ENCODE assay signal across 33 mouse cellular contexts in the genomic region with DNA sequence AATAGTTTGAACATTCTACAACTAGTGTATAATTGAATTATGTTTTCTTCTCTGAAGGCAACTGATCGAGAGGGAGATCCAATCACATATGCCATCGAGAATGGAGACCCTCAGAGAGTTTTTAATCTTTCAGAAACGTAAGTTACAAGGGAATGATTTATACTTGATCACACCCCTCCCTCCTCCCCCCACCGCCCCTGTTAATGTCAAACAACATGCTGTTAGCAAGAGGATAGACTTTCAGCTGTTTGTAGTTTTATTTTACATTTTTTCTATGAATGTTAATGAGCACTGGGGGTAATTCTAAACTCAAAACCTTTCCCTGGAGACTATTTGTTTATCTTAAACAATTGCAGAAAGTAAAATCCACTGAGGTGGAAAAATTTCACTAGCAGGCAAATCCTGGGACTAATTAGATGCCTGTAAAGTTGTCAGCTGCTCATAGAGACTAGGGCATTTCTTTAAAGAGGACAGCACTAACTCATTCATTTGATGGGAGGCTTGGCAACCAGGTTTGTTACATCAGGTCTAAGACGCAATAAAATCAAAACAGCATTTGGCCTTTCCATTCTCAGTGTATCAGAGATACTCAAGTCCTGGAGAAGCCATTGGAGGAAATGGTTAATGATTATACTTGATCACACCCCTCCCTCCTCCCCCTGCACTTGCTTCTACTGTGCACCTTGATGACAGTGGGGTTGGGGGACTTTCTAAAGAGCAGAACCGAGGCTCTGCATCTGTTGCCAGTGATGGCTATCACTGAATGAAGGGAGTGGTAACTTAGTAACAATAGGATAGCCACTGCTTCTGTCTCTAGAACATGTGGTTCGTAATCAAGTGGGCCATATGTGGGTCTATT.
DNase-seq lines count a peak whose midpoint lies in the region; ATAC-seq and TF ChIP-seq lines count a peak whose summit lies in the region.
"Had no signal": no experiment of that assay in that cellular context is flagged by ENCODE, and none has a peak within 500 bp of the region (broad histone marks: within the 10 kb centered on the region; RNA-seq: fewer than 3 reads in every experiment).

No protein-coding gene starts in this region.

- H3K9ac ChIP-seq in forebrain, embryonic 14.5 days (ENCODE audit: low read length): no peak overlapping the region
- H3K9ac ChIP-seq in forebrain, embryonic 16.5 days (replicated peaks; ENCODE audit: low read depth, low read length): no peak overlapping the region
- H3K9ac ChIP-seq in midbrain, embryonic 14.5 days (replicated peaks; ENCODE audit: low read length): no peak overlapping the region
- H3K9ac ChIP-seq in midbrain, postnatal 0 days (replicated peaks; ENCODE audit: low read length, poor library complexity, severe bottlenecking): no peak overlapping the region
- H3K9ac ChIP-seq: embryonic facial prominence, embryonic 15.5 days; heart, embryonic 12.5 days; hindbrain, embryonic 13.5 days; limb, embryonic 15.5 days; liver, embryonic 14.5 days; lung, embryonic 15.5 days; midbrain, embryonic 15.5 days; stomach, embryonic 15.5 days had no signal

- H3K4me2 ChIP-seq in forebrain, embryonic 14.5 days (ENCODE audit: low read length): no peak overlapping the region
- H3K4me2 ChIP-seq in forebrain, embryonic 16.5 days (ENCODE audit: low read length): no peak overlapping the region
- H3K4me2 ChIP-seq in midbrain, embryonic 14.5 days (ENCODE audit: low read length): no peak overlapping the region
- H3K4me2 ChIP-seq in midbrain, postnatal 0 days (ENCODE audit: low read depth, low read length, poor library complexity, severe bottlenecking): no peak overlapping the region
- H3K4me2 ChIP-seq: embryonic facial prominence, embryonic 15.5 days; heart, embryonic 12.5 days; hindbrain, embryonic 13.5 days; limb, embryonic 15.5 days; lung, embryonic 15.5 days; midbrain, embryonic 15.5 days; stomach, embryonic 15.5 days had no signal

- TF ChIP-seq CTCF in midbrain, postnatal 0 days (IDR thresholded peaks at IDR 0.05): no peak

- H3K4me3 ChIP-seq in forebrain, embryonic 14.5 days (ENCODE audit: low read depth, low read length): no peak overlapping the region
- H3K4me3 ChIP-seq in forebrain, embryonic 16.5 days (replicated peaks; ENCODE audit: low read length): no peak overlapping the region
- no peak overlapping the region for H3K4me3 ChIP-seq in midbrain, embryonic 14.5 days (replicated peaks; ENCODE audit: low read depth, low read length)
- H3K4me3 ChIP-seq in midbrain, postnatal 0 days (ENCODE audit: low read depth, low read length): no peak overlapping the region
- H3K4me3 ChIP-seq: embryonic facial prominence, embryonic 15.5 days; heart, embryonic 12.5 days; hindbrain, embryonic 13.5 days; limb, embryonic 15.5 days; lung, embryonic 15.5 days; megakaryocyte, embryonic 14.5 days; midbrain, embryonic 15.5 days; myocyte; stomach, embryonic 15.5 days had no signal

- H3K27me3 ChIP-seq in forebrain, embryonic 14.5 days (replicated peaks; ENCODE audit: control insufficient read depth, insufficient read depth, low read length): no peaks in the 10 kb centered on the region
- no peaks in the 10 kb centered on the region for H3K27me3 ChIP-seq in forebrain, embryonic 16.5 days (replicated peaks; ENCODE audit: control insufficient read depth, insufficient read depth, low read length)
- no peaks in the 10 kb centered on the region for H3K27me3 ChIP-seq in midbrain, embryonic 14.5 days (ENCODE audit: control insufficient read depth, insufficient read depth, low read length)
- H3K27me3 ChIP-seq in midbrain, postnatal 0 days (ENCODE audit: insufficient read depth, low read length): no peaks in the 10 kb centered on the region
- H3K27me3 ChIP-seq: CH12.LX; embryonic facial prominence, embryonic 15.5 days; heart, embryonic 12.5 days; hindbrain, embryonic 13.5 days; limb, embryonic 15.5 days; lung, embryonic 15.5 days; megakaryocyte, embryonic 14.5 days; midbrain, embryonic 15.5 days; stomach, embryonic 15.5 days had no signal

- H3K4me1 ChIP-seq in forebrain, embryonic 14.5 days (ENCODE audit: control insufficient read depth, insufficient read depth, low read length): peaks cover 5% of the 10 kb centered on the region
- H3K4me1 ChIP-seq in forebrain, embryonic 16.5 days (replicated peaks; ENCODE audit: control insufficient read depth, insufficient read depth, low read length): no peaks in the 10 kb centered on the region
- H3K4me1 ChIP-seq in midbrain, embryonic 14.5 days (ENCODE audit: control insufficient read depth, insufficient read depth, low read length): no peaks in the 10 kb centered on the region
- H3K4me1 ChIP-seq in midbrain, postnatal 0 days (ENCODE audit: insufficient read depth, low read length): no peaks in the 10 kb centered on the region
- H3K4me1 ChIP-seq: heart, embryonic 12.5 days; limb, embryonic 15.5 days; lung, embryonic 15.5 days; megakaryocyte, embryonic 14.5 days; midbrain, embryonic 15.5 days; stomach, embryonic 15.5 days had no signal

- no peaks in the 10 kb centered on the region for H3K9me3 ChIP-seq in forebrain, embryonic 14.5 days (replicated peaks; ENCODE audit: control insufficient read depth, low read length)
- H3K9me3 ChIP-seq in forebrain, embryonic 16.5 days (ENCODE audit: control insufficient read depth, low read length): no peaks in the 10 kb centered on the region
- no peaks in the 10 kb centered on the region for H3K9me3 ChIP-seq in midbrain, embryonic 14.5 days (ENCODE audit: control insufficient read depth, low read length)
- no peaks in the 10 kb centered on the region for H3K9me3 ChIP-seq in midbrain, postnatal 0 days (ENCODE audit: low read length)
- H3K9me3 ChIP-seq: embryonic facial prominence, embryonic 15.5 days; heart, embryonic 12.5 days; hindbrain, embryonic 13.5 days; limb, embryonic 15.5 days; lung, embryonic 15.5 days; midbrain, embryonic 15.5 days; stomach, embryonic 15.5 days had no signal

- peak; percentile 45 for DNase-seq in forebrain, embryonic 14.5 days (ENCODE audit: low spot score)
- DNase-seq in midbrain, embryonic 14.5 days: peak; percentile 9
- DNase-seq in midbrain, postnatal 0 days (ENCODE audit: low spot score): no peak
- DNase-seq in hindlimb bud, embryonic 11.5 days (ENCODE audit: extremely low spot score, low read depth, low spot score): peak; percentile 20
- DNase-seq in retina, postnatal 1 day: peak; percentile 41
- no peak for DNase-seq in cerebellum, postnatal 36 days
- DNase-seq: adrenal gland, adult 8-10 months; B cell, adult 2 months; cerebellum, adult 2 months; cerebellum, postnatal 25 days; embryo, embryonic 11 days; gastrocnemius, postnatal 25 days; heart, adult 18-20 months; heart, postnatal 14 days; kidney, adult 18-20 months; left cerebral cortex, postnatal 4 days; lung, postnatal 36 days; right cerebral cortex, adult 18-20 months; thymus, postnatal 25 days had no signal

- ATAC-seq in forebrain, embryonic 14.5 days: peak; percentile 54
- ATAC-seq in forebrain, embryonic 16.5 days: no peak
- no peak for ATAC-seq in midbrain, embryonic 14.5 days (ENCODE audit: low FRiP score, low TSS enrichment)
- ATAC-seq in midbrain, postnatal 0 days (ENCODE audit: low FRiP score): no peak
- ATAC-seq: inflammation-experienced regulatory T-cells, adult 6 months; midbrain, embryonic 15.5 days had no signal

- no peaks in the 10 kb centered on the region for H3K36me3 ChIP-seq in forebrain, embryonic 14.5 days (ENCODE audit: control insufficient read depth, insufficient read depth, low read length)
- H3K36me3 ChIP-seq in forebrain, embryonic 16.5 days (ENCODE audit: control insufficient read depth, insufficient read depth): no peaks in the 10 kb centered on the region
- no peaks in the 10 kb centered on the region for H3K36me3 ChIP-seq in midbrain, embryonic 14.5 days (ENCODE audit: control insufficient read depth, insufficient read depth, low read length)
- H3K36me3 ChIP-seq in midbrain, postnatal 0 days (ENCODE audit: insufficient read depth, low read length): no peaks in the 10 kb centered on the region
- H3K36me3 ChIP-seq: embryonic facial prominence, embryonic 15.5 days; G1E; heart, embryonic 12.5 days; hindbrain, embryonic 13.5 days; limb, embryonic 15.5 days; lung, embryonic 15.5 days; midbrain, embryonic 15.5 days; stomach, embryonic 15.5 days had no signal

- no peak overlapping the region; the same call in 1 of the 2 replicates for H3K27ac ChIP-seq in forebrain, embryonic 14.5 days (ENCODE audit: low read depth, low read length)
- no peak overlapping the region for H3K27ac ChIP-seq in forebrain, embryonic 16.5 days (ENCODE audit: low read length)
- H3K27ac ChIP-seq in midbrain, embryonic 14.5 days (replicated peaks; ENCODE audit: low read depth, low read length): no peak overlapping the region
- H3K27ac ChIP-seq in midbrain, postnatal 0 days (ENCODE audit: low read depth, low read length): no peak overlapping the region
- H3K27ac ChIP-seq: embryonic facial prominence, embryonic 15.5 days; hindbrain, embryonic 13.5 days; limb, embryonic 15.5 days; liver, embryonic 14.5 days; lung, embryonic 15.5 days; midbrain, embryonic 15.5 days; stomach, embryonic 15.5 days had no signal

- 29% methylated on average over 7 of the region's 7 CpGs for WGBS in forebrain, embryonic 14.5 days
- WGBS in forebrain, embryonic 16.5 days: 26% methylated on average over 7 of the region's 7 CpGs
- WGBS in midbrain, embryonic 14.5 days: 66% methylated on average over 7 of the region's 7 CpGs
- WGBS in midbrain, postnatal 0 days: 64% methylated on average over 7 of the region's 7 CpGs

Comparison
In these comparisons a context has a peak if more than half of its experiments do, and no peak if none do; other contexts are left out.
1. DNase-seq: peak in forebrain, embryonic 14.5 days (single experiment), midbrain, embryonic 14.5 days (single experiment), hindlimb bud, embryonic 11.5 days (single experiment) and retina, postnatal 1 day (single experiment); none in midbrain, postnatal 0 days (single experiment) and cerebellum, postnatal 36 days (0 of 2).